Mouse (Mus musculus) cerebellum, postnatal 10 days (tissue): ENCODE results near the gene Adamts17.
A peak's percentile ranks its signal among the peaks of the same experiment; 100 is the strongest.

Experiments
- DNase-seq, 2 experiments: peaks; one replicate each; pipeline ENCODE4 v3.0.0; 2021; ENCODE audit warnings: mixed read lengths in 2 of 2

The Adamts17 gene

DNA sequence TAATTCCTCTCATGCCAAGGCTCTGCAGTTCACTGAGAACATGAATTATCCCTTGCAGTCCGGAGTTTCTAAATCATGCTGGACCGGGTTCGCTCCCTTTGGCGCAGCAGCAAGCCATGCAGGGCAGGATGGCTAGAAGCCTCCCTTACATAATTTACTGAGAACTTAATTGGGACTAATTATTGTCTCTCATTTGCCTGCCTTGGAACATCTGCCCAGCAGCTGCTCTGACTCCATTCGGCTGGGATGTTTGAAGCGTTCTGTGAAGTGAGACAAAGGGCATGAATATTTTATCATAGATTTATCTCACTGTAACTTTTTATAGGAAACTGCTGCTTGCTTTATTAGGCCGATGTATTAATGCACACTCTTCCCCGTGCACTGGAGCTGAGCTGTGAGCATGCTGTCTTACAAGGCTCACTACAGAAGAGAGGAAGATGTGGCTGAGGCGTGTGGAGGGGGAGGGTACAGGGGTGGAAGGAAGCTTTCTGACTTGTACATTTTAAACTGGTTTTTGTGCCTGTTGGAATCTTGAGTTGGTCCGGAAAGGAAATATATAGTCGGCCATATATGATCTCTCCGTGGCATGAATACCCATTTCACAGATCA is 271.1 kb downstream of the Adamts17 start:
- no peak for DNase-seq

DNA sequence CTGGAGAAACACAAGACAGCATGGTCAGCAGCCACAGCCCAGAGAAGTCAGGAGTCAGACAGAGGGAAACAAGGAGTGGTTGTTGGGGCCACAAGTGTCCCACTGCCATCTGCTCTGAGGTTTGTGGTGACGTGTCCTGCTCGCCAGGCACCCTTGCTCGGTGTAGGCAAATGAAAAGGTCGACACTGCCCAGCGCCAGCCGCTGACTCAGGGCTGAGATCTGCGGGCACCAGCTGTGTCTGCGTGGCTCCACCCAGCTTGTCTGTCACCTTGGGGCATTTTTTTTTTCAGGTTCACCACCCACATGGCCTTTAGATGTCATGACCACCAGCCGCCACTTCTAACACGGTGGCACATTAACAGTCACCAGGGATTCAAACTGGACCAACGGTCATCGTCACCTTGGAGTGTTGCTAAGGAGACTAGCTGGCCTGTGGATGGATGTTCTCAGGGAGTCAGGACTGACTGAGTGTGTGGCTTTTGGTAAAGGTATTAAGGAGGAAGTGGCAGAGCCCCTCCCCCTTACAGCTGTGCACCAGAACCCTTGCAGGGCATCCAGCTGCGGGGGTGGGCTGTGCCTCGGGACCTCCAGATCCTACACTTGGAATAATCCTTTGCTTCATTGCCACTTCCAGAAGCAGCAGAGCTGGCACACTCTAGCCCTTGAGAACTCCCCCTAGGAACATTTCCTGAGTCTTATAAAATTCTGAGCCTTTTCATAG is 273.1 kb downstream of the Adamts17 start:
- no peak for DNase-seq

DNA sequence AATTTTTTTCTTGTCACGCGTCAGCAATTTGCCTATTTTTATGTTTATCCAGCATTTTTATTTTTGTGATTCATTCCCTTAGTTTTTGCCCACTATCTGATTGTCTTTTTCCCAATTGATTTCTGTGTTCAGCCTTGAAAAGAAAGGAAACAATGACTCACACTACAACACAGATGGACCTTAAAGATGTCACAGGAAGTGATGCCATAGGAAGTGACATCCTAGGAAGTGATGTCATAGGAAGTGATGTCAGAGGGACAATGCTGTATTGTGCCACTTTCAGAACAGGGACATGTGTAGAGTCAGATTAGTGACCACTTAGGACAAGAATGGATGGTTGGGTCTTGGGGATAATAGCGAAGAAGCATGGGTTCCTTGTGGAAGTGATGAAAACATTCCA is 274.5 kb downstream of the Adamts17 start:
- DNase-seq = no peak

DNA sequence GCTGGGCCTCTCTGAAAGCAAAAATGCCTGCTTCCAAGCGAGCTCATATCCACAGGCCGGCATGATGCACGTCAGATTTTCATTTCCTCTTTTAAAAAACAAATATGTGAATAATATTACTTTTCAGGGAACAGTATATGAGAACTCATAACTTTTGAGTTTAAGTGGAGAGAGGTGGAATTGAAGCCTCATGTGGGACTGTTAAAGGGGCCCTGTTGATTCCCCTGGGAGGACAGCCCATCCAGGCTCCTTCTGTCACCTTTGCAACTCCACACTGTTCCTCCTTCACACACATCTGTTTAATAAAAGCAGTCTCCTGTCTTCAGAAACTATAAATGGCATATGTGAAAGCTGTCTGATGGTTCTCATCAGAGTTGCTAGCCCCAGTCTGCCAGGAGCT is 275.5 kb downstream of the Adamts17 start:
- DNase-seq = no peak

DNA sequence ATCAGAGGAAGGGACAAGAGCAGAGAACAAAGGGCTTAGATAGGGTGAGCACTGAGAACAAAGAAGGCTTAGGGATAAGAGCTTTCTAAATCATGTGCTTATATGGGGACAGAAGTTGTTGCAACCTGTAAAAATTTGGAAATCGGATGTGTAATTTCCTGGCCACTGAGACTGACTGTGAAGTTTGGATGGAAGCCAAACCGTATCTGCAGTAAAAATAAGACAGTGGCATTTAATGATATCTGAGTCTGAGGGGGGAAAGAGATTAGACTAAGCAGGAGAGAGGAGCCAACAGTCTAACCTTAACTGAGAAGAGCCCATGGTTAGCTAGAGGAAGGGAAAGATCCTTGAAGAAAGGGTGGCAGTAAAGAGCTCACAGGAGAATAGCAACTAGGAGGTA is 295.6 kb downstream of the Adamts17 start:
- no peak for DNase-seq

DNA sequence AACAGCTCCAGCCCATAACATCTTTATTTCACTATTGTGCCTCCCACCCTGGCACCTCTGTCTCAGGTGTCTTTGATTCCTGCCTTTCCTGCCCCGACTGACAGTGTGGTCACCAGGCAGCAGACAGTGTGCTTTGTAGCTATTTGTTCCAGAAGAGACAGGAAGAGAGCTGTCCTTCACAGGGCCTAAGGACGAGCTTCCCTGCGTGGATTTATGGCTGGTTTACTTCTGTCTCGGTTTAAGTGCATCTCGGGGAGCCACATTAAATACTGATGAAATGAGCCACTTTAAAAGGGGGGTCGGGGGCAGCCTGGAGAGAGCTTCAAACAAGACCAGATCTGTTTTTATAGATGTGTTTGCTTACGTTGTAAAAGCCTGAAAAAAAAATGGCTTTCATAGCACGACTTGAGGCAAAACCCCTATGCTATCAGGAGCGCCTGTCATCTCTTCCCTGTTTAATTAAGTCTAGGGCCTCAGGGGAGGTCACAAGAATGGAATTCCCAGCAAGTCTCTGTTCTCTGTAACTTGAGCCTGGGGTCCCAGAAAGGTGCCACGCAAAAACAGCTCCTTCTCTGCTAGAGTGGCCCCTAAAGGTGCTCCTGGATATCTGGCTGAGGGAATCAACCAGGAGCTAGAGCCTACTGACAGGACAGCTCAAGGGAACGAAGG is 302.9 kb downstream of the Adamts17 start:
- DNase-seq = no peak

DNA sequence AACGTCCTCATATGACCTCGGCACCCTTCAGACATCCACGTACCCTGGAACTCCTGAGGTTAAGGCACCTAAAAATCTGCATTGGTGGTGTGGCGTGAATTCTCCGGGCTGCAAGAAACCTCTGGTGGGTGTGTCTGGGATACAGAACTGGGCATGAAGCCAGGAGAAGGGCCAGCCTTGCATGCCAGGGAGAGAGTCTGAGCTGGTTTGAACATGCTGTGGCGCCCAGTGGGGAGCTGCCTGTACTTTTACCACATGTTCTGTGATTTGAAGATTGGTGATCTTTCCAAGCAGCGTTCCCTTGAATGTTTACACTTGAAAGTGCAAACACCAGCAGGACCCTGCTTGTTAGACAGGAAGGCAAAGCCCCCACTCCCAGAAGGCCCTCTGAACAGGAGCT is 306.2 kb downstream of the Adamts17 start:
- DNase-seq = peak; percentile 32 to 42

DNA sequence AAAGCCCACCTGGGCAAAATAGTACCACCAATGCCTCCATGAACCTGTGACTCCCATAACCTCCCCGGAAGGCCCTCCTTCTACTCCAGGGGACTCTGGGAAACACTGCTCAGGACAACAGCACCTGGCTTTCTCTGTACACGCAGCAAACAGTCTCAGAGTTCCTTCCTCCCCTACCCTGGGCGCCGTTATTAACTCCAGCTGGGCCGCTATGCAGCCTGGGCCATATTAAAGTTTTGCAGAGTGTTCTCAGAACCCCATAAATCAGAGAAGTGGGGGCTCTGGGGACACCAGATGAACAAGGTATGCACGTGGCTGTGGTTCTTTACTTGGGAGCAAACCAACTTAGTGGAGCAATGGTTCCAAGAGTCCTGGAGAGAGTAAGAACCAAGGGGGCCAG is 306.6 kb downstream of the Adamts17 start:
- DNase-seq = no peak

DNA sequence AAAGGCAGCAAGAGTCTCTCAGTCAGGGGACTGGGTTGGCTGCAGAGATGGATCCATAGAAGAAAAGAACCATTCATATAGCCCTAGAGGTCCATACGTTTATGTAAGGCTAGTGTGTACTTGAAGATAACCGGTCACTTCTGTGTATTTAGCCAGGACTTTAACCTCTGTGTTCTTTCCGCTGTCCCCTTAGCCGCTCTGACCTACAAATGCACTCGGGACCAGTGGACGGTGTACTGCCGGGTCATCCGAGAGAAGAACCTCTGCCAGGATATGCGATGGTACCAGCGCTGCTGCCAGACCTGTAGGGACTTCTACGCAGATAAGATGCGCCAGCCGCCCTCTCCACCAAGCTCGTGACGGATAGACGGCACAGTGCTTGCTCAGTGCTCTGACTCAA is 310.2 kb downstream of the Adamts17 start:
- DNase-seq = no peak

DNA sequence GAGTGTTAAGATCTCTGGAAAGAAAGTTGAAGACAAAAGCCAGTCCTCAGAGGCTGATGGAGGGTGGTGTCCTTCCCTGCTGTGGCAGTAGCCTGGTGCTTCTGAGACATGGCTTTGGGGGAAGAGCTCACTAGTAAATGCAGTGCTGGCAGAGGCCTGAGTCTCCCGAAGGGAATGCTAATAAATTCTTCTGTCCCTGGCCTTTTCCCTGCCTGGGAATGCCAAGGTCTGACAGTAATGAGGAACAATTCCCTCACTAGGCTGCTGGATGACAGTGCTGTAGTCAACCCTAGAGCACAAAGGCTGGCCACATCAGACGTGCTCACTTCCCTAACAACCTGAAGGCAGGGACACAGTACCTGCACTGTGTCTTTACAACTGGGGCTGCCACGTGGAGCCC is 313.1 kb downstream of the Adamts17 start:
- no peak for DNase-seq

DNA sequence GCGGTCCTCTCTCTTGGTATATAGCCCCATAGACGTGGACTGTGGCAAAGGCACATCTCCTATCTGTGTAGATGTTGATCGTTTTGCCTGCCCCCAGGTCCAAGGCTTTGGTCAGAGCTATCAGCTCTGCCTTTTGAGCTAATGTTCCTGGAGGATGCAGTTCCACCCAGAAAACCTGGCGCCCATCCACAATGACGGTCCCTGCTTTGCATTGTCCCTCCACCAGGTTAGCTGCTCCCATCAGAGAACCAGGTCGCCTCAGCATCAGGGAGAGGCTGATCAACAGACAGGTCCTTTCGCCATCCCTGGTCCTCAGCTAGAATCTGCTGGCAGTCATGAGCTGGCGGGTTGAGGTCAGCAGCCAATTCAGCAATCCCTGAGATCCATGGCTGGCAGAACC is 322.6 kb downstream of the Adamts17 start:
- no peak for DNase-seq

DNA sequence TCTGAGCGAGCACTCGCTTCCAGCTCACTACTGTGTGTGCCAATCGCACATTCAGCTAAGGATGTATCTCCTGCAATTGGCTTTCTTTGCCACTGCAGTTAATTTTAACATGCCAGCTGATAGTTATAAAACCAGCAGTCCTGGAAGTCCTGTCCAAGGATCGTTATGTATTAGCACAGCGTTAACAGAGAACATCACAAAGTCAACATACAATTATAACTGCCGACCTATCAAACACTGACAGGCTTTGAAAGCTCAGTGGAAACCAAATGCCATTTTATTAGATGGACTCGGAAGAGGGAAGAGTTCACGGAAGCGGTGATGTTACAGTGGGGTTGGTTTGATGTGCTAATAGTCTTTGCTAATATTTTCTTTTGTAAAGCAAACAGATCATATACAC is 328.8 kb downstream of the Adamts17 start:
- DNase-seq = no peak

DNA sequence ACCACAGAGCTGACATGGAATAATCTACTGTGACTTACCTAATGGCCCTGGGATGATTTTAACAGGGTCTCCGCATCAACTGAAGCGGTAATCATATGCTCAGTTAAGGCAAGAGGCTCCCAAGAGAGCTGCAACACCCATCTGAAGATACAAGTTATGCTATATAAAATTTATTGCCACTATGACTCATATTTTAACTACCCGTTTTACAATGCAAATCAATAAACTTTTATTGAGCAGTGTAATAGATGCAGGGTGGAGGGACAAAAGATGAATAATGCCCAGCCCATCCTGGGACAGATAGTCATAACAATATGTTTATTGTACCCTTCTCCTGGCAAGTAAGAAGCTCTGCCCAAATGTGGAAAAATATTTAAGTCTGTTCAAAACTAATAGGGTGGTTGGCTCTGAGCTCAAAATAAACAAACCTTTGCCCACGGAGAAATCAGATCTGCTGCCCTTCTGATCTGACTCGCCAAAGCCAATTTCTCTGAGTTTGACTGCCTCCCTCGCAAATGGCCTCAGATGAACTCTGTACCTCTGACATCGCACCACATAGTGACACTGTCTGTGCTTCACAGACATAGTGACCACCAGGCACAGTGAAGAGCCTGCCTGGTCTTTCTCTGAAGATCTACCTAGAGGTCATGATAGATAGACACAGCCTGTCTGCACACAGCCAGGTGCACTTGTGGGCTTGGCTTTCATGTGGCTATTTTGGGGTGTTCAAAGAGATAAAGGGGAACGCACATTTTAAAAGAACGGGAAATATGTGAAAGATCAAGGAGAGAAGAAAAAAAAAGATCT is 329.4 kb downstream of the Adamts17 start:
- DNase-seq = no peak

DNA sequence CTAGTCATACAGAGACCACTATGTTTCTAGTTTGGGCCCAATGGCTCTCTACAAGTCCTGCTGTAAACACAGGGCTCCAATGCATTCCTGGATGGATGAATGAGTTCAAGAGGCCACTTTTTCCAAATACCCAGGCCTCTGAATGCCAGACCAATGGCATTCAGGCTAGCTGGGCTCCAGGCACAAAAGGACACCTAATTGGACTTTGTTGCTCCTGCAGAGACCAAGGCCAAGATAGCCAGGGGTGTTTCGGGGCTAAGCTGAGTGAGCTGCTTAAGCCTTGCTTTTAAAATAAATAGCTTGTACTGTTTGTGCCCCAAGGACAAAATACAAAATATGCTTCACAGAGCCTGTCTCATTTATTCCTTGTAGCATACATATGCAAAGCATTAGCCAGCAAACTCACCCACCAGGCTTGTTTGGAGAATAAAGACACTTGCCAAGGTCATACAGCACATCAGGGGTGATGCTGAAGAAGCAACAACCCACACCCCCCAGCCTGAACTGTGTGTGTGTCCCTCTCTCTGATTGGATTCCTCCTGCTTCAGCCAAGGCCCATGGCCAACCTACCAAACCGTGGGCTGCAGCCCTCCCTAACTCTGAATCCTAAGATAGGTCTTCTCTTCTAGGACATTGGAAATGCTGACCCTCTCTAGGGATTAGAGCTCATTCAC is 334.1 kb downstream of the Adamts17 start:
- DNase-seq = no peak

DNA sequence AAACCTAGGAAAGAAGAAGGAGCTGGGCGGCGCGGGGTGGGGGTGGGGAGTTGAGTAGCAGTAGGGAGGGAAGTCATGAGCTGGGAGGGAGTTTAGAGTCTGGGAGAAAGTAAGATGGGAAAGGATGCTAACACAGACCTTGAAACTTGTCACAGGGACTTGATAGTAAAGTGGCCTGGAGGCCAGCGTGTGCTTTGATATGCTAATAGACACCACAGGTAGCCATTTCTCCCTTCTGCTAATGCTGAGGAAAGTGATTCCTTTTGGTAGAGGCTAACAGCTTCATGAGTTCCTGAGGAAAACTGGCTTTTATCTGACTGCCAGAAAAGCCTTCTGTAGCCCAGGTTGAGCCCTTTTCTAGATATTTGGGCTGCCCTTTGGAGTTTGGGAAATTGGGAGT is 344.3 kb downstream of the Adamts17 start:
- no peak for DNase-seq

DNA sequence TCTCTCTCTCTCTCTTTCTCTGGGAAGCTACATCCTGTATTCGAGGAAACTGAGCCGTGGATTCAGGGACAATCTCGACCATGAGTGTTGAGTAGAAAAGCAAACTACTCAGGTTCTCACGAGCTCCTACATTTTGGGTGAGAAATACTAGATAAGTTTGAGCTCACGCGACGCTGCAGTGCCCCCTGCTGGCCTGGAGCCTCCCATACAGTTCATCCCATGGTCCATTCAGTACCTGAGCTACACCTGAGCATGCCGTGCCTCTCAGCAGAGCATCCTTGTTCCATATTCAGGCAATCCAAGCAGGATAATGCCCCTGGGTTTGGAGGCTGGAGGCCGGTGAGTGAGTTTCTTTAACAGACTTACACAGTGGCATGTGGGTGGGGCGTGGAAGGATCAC is 359.9 kb downstream of the Adamts17 start:
- peak; percentile 84 to 89 for DNase-seq
